Mouse (Mus musculus) forebrain, embryonic 11.5 days (tissue): ENCODE measurements around the gene Capn11. TPM values are rescaled to one million over a fixed set of nuclear protein-coding genes. Genes with fewer than 3 reads are reported as not detected.
A peak's percentile ranks its signal among the peaks of the same experiment; 100 is the strongest.

Source experiments
- ATAC-seq: fragments of 200-750 bp; cut with Nextera tagmentation; replicated peaks from 2 replicates; pipeline ENCODE4 v1.8.0; 2017; ENCODE audit warnings: moderate TSS enrichment; ENCODE audit not compliant: low FRiP score
- DNase-seq: peaks from one replicate; pipeline ENCODE4 v3.0.0-alpha.2; 2017; ENCODE audit warnings: low spot score
- H3K27ac ChIP-seq: fragments of 300-500 bp; sonication (generic); 2 replicates; pipeline ENCODE4 v1.5.1; 2014; ENCODE audit warnings: low read depth, low read length
- H3K27me3 ChIP-seq: fragments of 300-500 bp; sonication (generic); 2 replicates; pipeline ENCODE4 v1.6.1; 2014; ENCODE audit warnings: mild to moderate bottlenecking, low read length, mixed read lengths; ENCODE audit not compliant: control insufficient read depth, insufficient read depth
- H3K36me3 ChIP-seq: fragments of 300-500 bp; sonication (generic); 2 replicates; pipeline ENCODE4 v1.6.1; 2014; ENCODE audit warnings: mild to moderate bottlenecking, low read length, moderate library complexity, mixed read lengths; ENCODE audit not compliant: control insufficient read depth, insufficient read depth
- H3K4me1 ChIP-seq: fragments of 300-500 bp; sonication (generic); replicated peaks from 2 replicates; pipeline ENCODE4 v1.6.1; 2014; ENCODE audit warnings: low read length, mixed read lengths; ENCODE audit not compliant: control insufficient read depth, insufficient read depth
- H3K4me2 ChIP-seq: fragments of 300-500 bp; sonication (generic); 2 replicates; pipeline ENCODE4 v1.6.1; 2014; ENCODE audit warnings: low read depth, mild to moderate bottlenecking, low read length, moderate library complexity, mixed read lengths; ENCODE audit not compliant: severe bottlenecking
- H3K4me3 ChIP-seq: fragments of 300-500 bp; sonication (generic); 2 replicates; pipeline ENCODE4 v1.5.1; 2014; ENCODE audit warnings: low read depth, low read length
- H3K9ac ChIP-seq: fragments of 300-500 bp; sonication (generic); 2 replicates; pipeline ENCODE4 v1.6.1; 2014; ENCODE audit warnings: low read length
- H3K9me3 ChIP-seq: fragments of 300-500 bp; sonication (generic); 2 replicates; pipeline ENCODE4 v1.6.1; 2016; ENCODE audit warnings: low read length, mixed read lengths; ENCODE audit not compliant: control insufficient read depth
- WGBS: fragments of 180-500 bp; shearing (Covaris S2); extraction: QIAGEN DNeasy Blood & Tissue Kit; methylation state at CpG from one replicate; pipeline ENCODE4 v1.1.7; 2014; 5-methylcytosine and 5-hydroxymethylcytosine counted together
- polyA plus RNA-seq: library from polyadenylated mRNA; unstranded; fragments of >200 nt; fragmentation: Nextera tagmentation; extraction: Ambion mirVana; gene quantifications from 2 replicates; pipeline ENCODE4 v1.2.1, GENCODE M21; 2014

The Capn11 gene
- polyA plus RNA-seq, 1 experiment from 2014 or later: 0.44 TPM

GRCm38 (mm10) chr17:45594881-45595735 is 64.0 kb downstream of the Capn11 start:
- peak; percentile 89 for DNase-seq
- Histone ChIP-seq H3K36me3 (no peaks in the 10 kb centered on the region), H3K27ac (no peak overlapping the region), H3K9ac (peak overlapping the region; percentile 61), H3K27me3 (peaks cover 22% of the 10 kb centered on the region), H3K4me3 (peak overlapping the region; percentile 49), H3K4me2 (peak overlapping the region; percentile 98), H3K4me1 (peaks cover 18% of the 10 kb centered on the region), H3K9me3 (no peaks in the 10 kb centered on the region)
- peak; percentile 82 for ATAC-seq
- 1% methylated on average over 58 of the region's 58 CpGs for WGBS

GRCm38 (mm10) chr17:45594195-45594594 is 64.9 kb downstream of the Capn11 start:
- Histone ChIP-seq H3K4me2 (peak overlapping the region; percentile 98), H3K27me3 (peaks cover 19% of the 10 kb centered on the region), H3K9me3 (no peaks in the 10 kb centered on the region), H3K36me3 (no peaks in the 10 kb centered on the region), H3K4me3 (peak overlapping the region; percentile 49; the same call in 1 of the 2 replicates), H3K27ac (no peak overlapping the region), H3K4me1 (peaks cover 14% of the 10 kb centered on the region), H3K9ac (no peak overlapping the region; the same call in 1 of the 2 replicates)
- 52% methylated on average over 8 of the region's 8 CpGs for WGBS
- DNase-seq (no peak), ATAC-seq (no peak)

- peak overlapping the region; percentile 98; the same call in 1 of the 2 replicates for H3K4me2 ChIP-seq
- H3K27me3 ChIP-seq: peaks cover 19% of the 10 kb centered on the region
- 16% methylated on average over 8 of the region's 8 CpGs for WGBS
- H3K4me1 ChIP-seq: peaks cover 14% of the 10 kb centered on the region
- H3K36me3 ChIP-seq: no peaks in the 10 kb centered on the region
- H3K4me3 ChIP-seq: peak overlapping the region; percentile 7; the same call in 1 of the 2 replicates
- H3K27ac ChIP-seq: no peak overlapping the region
- no peak overlapping the region; the same call in 1 of the 2 replicates for H3K9ac ChIP-seq
- no peaks in the 10 kb centered on the region for H3K9me3 ChIP-seq
- ATAC-seq: no peak
- peak; percentile 54 for DNase-seq
These were observed 65.6 kb downstream of the Capn11 start for GRCm38 (mm10) chr17:45593479-45593878.

- Histone ChIP-seq H3K27me3 (peaks cover 19% of the 10 kb centered on the region), H3K9ac (no peak overlapping the region; the same call in 1 of the 2 replicates), H3K4me2 (0 out of 2 replicates have a peak overlapping the region, but pooled peaks have one; percentile 8), H3K4me1 (peaks cover 14% of the 10 kb centered on the region), H3K36me3 (no peaks in the 10 kb centered on the region), H3K9me3 (no peaks in the 10 kb centered on the region), H3K4me3 (no peak overlapping the region), H3K27ac (no peak overlapping the region)
- DNase-seq: peak; percentile 52
- ATAC-seq: no peak
- 51% methylated on average over 8 of the region's 8 CpGs for WGBS
These were observed 66.3 kb downstream of the Capn11 start for GRCm38 (mm10) chr17:45592606-45593431.

DNA sequence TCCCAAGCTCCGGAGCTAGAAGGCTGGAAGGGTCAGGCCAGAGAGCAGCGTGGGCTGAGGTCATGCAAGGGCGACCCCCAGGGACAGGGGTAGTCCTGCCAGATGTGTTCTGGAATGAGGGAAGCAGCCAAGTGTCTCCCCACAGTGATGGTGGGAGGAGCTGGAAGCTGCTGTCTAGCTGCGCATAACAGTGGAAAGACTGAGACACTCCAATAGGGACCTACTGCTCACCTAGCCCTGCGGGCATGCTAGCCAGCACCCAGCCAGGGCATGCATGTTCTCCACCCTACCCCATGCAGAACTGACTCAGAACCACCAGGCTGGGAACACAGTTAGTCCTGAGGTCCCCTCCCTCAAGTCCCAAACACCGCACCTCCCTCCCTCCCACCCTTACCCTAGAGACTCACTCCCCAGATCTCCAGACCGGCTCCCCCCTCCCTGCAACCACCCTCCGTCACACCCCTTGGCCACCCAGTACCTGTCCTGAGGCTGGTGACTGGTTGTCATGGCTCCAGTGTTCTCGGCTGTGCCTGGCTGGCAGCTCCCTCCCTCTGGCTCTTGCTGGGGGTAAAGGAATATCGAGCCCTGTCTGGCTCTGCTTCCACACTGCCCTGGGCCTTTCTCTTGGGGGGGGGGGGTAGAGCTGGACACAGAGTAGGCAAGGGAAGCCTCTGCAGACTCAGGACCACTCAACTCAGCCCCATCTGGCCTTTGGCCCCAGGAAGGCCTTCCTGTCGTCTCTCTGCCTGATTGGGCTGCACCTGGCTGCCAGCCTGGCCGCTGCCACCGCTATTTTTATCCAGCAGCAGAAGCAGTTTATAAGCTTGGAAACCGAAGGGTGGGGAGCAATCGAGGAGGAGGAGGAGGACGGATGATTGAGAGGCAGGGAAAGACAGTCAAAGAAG is 67.2 kb downstream of the Capn11 start:
- Histone ChIP-seq H3K27ac (no peak overlapping the region), H3K27me3 (peaks cover 19% of the 10 kb centered on the region), H3K4me1 (peaks cover 14% of the 10 kb centered on the region)

DNA sequence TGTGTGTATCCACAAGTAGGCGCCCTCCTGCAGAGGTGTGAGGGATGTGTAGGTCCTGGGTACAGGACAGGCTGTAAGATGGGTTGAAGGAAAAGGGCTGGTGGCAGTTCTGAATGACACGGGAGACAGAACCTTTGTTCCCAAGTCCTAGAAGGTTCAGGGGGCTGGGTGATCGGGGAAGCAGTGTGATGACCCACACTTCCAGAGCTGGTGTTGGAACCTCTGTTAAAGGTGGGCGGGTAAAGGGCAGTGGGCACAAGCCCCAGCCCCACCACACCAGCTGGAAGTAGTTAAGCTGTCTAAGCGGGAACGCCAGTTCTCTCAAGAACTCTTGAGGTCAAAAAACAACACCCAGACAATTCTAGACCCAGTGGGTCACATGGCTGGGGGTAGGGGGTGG is 68.7 kb downstream of the Capn11 start:
- no peak overlapping the region for H3K4me3 ChIP-seq
- peaks cover 5% of the 10 kb centered on the region; the same call in 1 of the 2 replicates for H3K4me1 ChIP-seq
- WGBS: 80% methylated on average over 6 of the region's 6 CpGs
- DNase-seq (peak; percentile 41), ATAC-seq (no peak)
- no peak overlapping the region for H3K27ac ChIP-seq
- no peak overlapping the region for H3K4me2 ChIP-seq
- no peaks in the 10 kb centered on the region for H3K36me3 ChIP-seq
- H3K9ac ChIP-seq: no peak overlapping the region
- no peaks in the 10 kb centered on the region for H3K9me3 ChIP-seq
- H3K27me3 ChIP-seq: peaks cover 13% of the 10 kb centered on the region

More for the DNA sequence above, 67.2 kb downstream of the Capn11 start:
- Histone ChIP-seq H3K9me3 (no peaks in the 10 kb centered on the region), H3K4me3 (no peak overlapping the region), H3K4me2 (no peak overlapping the region), H3K9ac (no peak overlapping the region; the same call in 1 of the 2 replicates), H3K36me3 (no peaks in the 10 kb centered on the region)
- DNase-seq (no peak), ATAC-seq (no peak)
- WGBS: 56% methylated on average over 16 of the region's 16 CpGs

GRCm38 (mm10) chr17:45589844-45590243 is 69.3 kb downstream of the Capn11 start:
- Histone ChIP-seq H3K9me3 (no peaks in the 10 kb centered on the region), H3K9ac (no peak overlapping the region), H3K27ac (no peak overlapping the region), H3K36me3 (no peaks in the 10 kb centered on the region), H3K27me3 (peaks cover 12% of the 10 kb centered on the region), H3K4me1 (peaks cover under 1% of the 10 kb centered on the region; the same call in 1 of the 2 replicates), H3K4me2 (no peak overlapping the region), H3K4me3 (no peak overlapping the region)
- ATAC-seq (no peak), DNase-seq (no peak)
- 91% methylated on average over 8 of the region's 8 CpGs for WGBS
